Mouse (Mus musculus): ENCODE data around the gene Myh15. TPM values are rescaled to one million over a fixed set of nuclear protein-coding genes. Genes with fewer than 3 reads are reported as not detected.

The Myh15 gene
- total RNA-seq (2021): not detected
- long read RNA-seq, experiment 1: 0 reads
- long read RNA-seq, experiment 2: 0 reads

- intact Hi-C loops (cut with DNase I): no loop called here
- no peak for DNase-seq
Measured at GRCm38 (mm10) chr16:49057186-49057585, at the start of gene Myh15. Gene Myh15 (plus strand): TSS chr16:49057486.

- DNase-seq: no peak
- intact Hi-C loops (cut with DNase I): no loop called here
Measured at GRCm38 (mm10) chr16:49016620-49017332, 40.5 kb upstream of the Myh15 start.

- no peak for DNase-seq
- intact Hi-C loops (cut with DNase I): no loop called here
Measured at GRCm38 (mm10) chr16:49035852-49036251, 21.4 kb upstream of the Myh15 start.

GRCm38 (mm10) chr16:49037771-49038170 lies 19.5 kb upstream of the Myh15 start:
- intact Hi-C loops (cut with DNase I): no loop called here
- DNase-seq: no peak

- intact Hi-C loops (cut with DNase I): no loop called here
Measured at GRCm38 (mm10) chr16:49040554-49041221, 16.6 kb upstream of the Myh15 start.

GRCm38 (mm10) chr16:49049214-49049613 lies 8.1 kb upstream of the Myh15 start:
- no peak for DNase-seq
- intact Hi-C loops (cut with DNase I): no loop called here

More at GRCm38 (mm10) chr16:49040554-49041221, 16.6 kb upstream of the Myh15 start:
- no peak for DNase-seq

GRCm38 (mm10) chr16:49069256-49069963 lies 12.1 kb downstream of the Myh15 start:
- intact Hi-C loops (cut with DNase I): no loop called here
- no peak for DNase-seq

- intact Hi-C loops (cut with DNase I): no loop called here
- no peak for DNase-seq
Measured at GRCm38 (mm10) chr16:49071316-49071715, 14.0 kb downstream of the Myh15 start.

- DNase-seq: no peak
- intact Hi-C loops (cut with DNase I): no loop called here
Measured at GRCm38 (mm10) chr16:49128015-49128414, 70.7 kb downstream of the Myh15 start.

- no peak for DNase-seq
- intact Hi-C loops (cut with DNase I): no loop called here
Measured at GRCm38 (mm10) chr16:49156193-49156592, 98.9 kb downstream of the Myh15 start.

- intact Hi-C loops (cut with DNase I): no loop called here
- peak in 1 of 2 experiments; percentile 15 for DNase-seq
Measured at GRCm38 (mm10) chr16:49164349-49165137, 107.3 kb downstream of the Myh15 start.

GRCm38 (mm10) chr16:49165728-49166127 lies 108.4 kb downstream of the Myh15 start:
- DNase-seq: no peak
- intact Hi-C loops (cut with DNase I): no loop called here

GRCm38 (mm10) chr16:49167325-49167724 lies 110.0 kb downstream of the Myh15 start:
- no peak for DNase-seq
- intact Hi-C loops (cut with DNase I): no loop called here

GRCm38 (mm10) chr16:49175077-49175476 lies 117.8 kb downstream of the Myh15 start:
- DNase-seq: no peak
- intact Hi-C loops (cut with DNase I): no loop called here

- DNase-seq: no peak
- intact Hi-C loops (cut with DNase I): no loop called here
Measured at GRCm38 (mm10) chr16:49175729-49176395, 118.6 kb downstream of the Myh15 start.

GRCm38 (mm10) chr16:49193521-49193920 lies 136.2 kb downstream of the Myh15 start:
- intact Hi-C loops (cut with DNase I): no loop called here
- no peak for DNase-seq

GRCm38 (mm10) chr16:49193986-49194385 lies 136.7 kb downstream of the Myh15 start:
- DNase-seq: no peak
- intact Hi-C loops (cut with DNase I): no loop called here

- intact Hi-C loops (cut with DNase I): no loop called here
- DNase-seq: no peak
Measured at GRCm38 (mm10) chr16:49196290-49196689, 139.0 kb downstream of the Myh15 start.

GRCm38 (mm10) chr16:49197951-49198350 lies 140.7 kb downstream of the Myh15 start:
- DNase-seq: no peak
- intact Hi-C loops (cut with DNase I): no loop called here

- intact Hi-C loops (cut with DNase I): no loop called here
- no peak for DNase-seq
Measured at GRCm38 (mm10) chr16:49223733-49224132, 166.4 kb downstream of the Myh15 start.

All from gastrocnemius, postnatal 36 days (tissue).